Mouse (Mus musculus) E14TG2a.4 (cell line): ENCODE measurements at regions not wholly inside any gene's neighbourhood (a gene's known extent, or its start where the extent isn't known, plus 50 kb on each side); places are given as distances from the start of the nearest gene placed in this dataset.

ENCODE experiments used
- CTCF ChIP-seq: conservative IDR thresholded peaks from 2 replicates; pipeline ENCODE4 v1.5.1; 2014; ENCODE audit warnings: low read length
- NANOG ChIP-seq: IDR thresholded peaks from 2 replicates; pipeline ENCODE4 v1.6.1; 2014; ENCODE audit warnings: borderline replicate concordance, low read length, mixed read lengths
- POU5F1 ChIP-seq: IDR thresholded peaks from 2 replicates; pipeline ENCODE4 v1.6.1; 2014; ENCODE audit warnings: low read length, borderline replicate concordance

DNA sequence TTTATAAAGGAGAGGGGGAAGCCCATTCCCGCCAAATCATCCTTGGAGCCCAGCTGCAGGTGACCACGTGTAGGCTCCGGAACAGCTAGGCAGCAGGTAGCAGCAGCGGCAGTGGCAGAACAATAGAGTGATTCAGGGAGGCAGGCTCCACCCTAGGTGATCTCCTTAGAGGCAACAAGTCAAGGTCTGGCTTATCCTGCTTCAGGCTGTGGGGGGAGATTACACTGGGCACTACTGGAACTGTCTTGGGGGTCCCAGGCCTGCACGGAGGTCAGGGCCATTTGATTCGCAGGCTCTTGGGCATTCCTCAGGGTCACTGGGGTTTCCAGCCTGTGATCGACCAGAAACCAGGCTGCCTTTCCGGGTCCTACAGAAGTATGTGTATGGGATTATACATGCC is 2711.1 kb downstream of the Gm37988 start:
- TF ChIP-seq CTCF (no peak), NANOG (no peak), POU5F1 (no peak)
